Comparison of ENCODE assay signal across 18 mouse cellular contexts in the genomic region with DNA sequence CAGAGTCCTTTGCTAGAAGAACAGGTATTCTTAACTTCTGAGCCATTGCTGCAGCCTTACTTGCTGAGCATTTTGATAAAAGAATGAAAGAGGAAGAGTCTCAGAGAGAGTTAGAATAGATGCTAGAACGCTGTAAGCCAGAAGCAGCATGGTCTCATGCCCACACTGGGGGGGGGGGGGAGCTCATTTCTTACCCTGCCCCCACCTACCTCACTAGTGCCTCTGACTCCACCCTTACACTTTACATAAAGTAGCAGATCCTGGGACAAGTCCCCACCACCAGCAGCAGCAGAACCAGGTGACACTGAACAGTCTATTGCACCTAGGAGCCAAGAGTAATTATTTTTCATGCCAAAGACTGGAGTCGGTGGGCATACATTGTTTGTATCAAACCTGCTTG. TPM values are rescaled to one million over a fixed set of nuclear protein-coding genes. Genes with fewer than 3 reads are reported as not detected.
"Had no signal": no experiment of that assay in that cellular context is flagged by ENCODE, and none has a peak within 500 bp of the region (broad histone marks: within the 10 kb centered on the region; RNA-seq: fewer than 3 reads in every experiment).

No protein-coding gene starts in this region.

- H3K9ac ChIP-seq: hindbrain, embryonic 13.5 days; liver, embryonic 15.5 days; midbrain, embryonic 13.5 days had no signal

- H3K4me3 ChIP-seq: hindbrain, embryonic 13.5 days; layer of hippocampus, adult 2 months; liver, embryonic 15.5 days; midbrain, embryonic 13.5 days had no signal

- H3K36me3 ChIP-seq: hindbrain, embryonic 13.5 days; liver, embryonic 15.5 days; midbrain, embryonic 13.5 days had no signal

- ATAC-seq: hindbrain, postnatal 0 days; midbrain, embryonic 13.5 days had no signal

- H3K9me3 ChIP-seq: hindbrain, embryonic 13.5 days; liver, embryonic 15.5 days; midbrain, embryonic 13.5 days had no signal

- DNase-seq: kidney, adult 9 months; kidney, postnatal 36 days; left cerebral cortex, postnatal 4 days; lung, postnatal 10 days; right cerebral cortex, postnatal 14 days had no signal

- H3K27ac ChIP-seq: hindbrain, embryonic 13.5 days; hindbrain, postnatal 0 days; layer of hippocampus, adult 2 months; liver, embryonic 15.5 days; midbrain, embryonic 13.5 days; stomach, postnatal 0 days had no signal

- H3K4me2 ChIP-seq: hindbrain, embryonic 13.5 days; liver, embryonic 11.5 days; liver, embryonic 15.5 days; midbrain, embryonic 13.5 days had no signal

RNA-seq across cellular contexts. Expression of gene Bspry, which starts 4.7 kb away (rescaled TPM):
- total RNA-seq: megakaryocyte progenitor cell, adult 5-6 weeks had no signal

RNA-seq across cellular contexts. Expression of gene Rnf183, which starts 40.1 kb away (rescaled TPM):
- total RNA-seq: layer of hippocampus, adult 2 months; layer of hippocampus, postnatal 14 days; left cerebral cortex, adult 18-20 months; left cerebral cortex, postnatal 10 days; left cerebral cortex, postnatal 4 days; megakaryocyte progenitor cell, adult 5-6 weeks; midbrain, postnatal 0 days had no signal
- polyA plus RNA-seq: hindbrain, embryonic 13.5 days; intestine, embryonic 14.5 days; liver, embryonic 11.5 days; liver, embryonic 15.5 days had no signal
